Mouse (Mus musculus) bone marrow macrophage, adult 2 months (primary cell): ENCODE data around the gene Smg6.

Source experiments
- CTCF ChIP-seq: IDR thresholded peaks from 2 replicates; pipeline ENCODE4 v1.5.1; 2012; ENCODE audit warnings: low read depth, mild to moderate bottlenecking, low read length, moderate library complexity
- POLR2A ChIP-seq: IDR thresholded peaks from 2 replicates; pipeline ENCODE4 v1.6.1; 2012; ENCODE audit warnings: mild to moderate bottlenecking, low read depth, low read length, borderline replicate concordance

DNA sequence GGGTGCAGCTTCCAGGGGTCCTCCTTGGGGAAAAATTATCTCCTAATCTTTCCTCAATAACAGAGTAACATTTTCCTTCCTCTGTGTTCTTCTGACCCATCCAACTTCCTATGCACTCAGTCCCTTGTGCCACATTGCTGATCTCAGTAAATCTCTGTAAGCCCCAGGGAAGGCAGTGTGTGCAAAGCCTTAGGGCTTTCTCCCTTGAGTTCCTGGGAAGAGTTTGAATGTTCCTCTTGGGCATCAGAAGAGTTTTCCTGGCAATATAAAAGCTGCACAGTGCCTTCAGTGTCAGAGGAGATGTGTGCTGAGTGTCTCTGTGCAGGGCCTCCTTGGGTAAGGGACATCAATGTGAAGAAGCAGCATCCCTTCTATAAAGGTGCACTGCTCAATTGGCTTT, 56.6 kb downstream of the Smg6 start:
- TF ChIP-seq CTCF (no peak), POLR2A (no peak)
